Mouse (Mus musculus): Measurements from ENCODE around the gene Mgat5. TPM values are rescaled to one million over a fixed set of nuclear protein-coding genes. Genes with fewer than 3 reads are reported as not detected.

The Mgat5 gene
- total RNA-seq, 2 experiments from 2014 or later = 52.6 to 52.7 TPM

DNA sequence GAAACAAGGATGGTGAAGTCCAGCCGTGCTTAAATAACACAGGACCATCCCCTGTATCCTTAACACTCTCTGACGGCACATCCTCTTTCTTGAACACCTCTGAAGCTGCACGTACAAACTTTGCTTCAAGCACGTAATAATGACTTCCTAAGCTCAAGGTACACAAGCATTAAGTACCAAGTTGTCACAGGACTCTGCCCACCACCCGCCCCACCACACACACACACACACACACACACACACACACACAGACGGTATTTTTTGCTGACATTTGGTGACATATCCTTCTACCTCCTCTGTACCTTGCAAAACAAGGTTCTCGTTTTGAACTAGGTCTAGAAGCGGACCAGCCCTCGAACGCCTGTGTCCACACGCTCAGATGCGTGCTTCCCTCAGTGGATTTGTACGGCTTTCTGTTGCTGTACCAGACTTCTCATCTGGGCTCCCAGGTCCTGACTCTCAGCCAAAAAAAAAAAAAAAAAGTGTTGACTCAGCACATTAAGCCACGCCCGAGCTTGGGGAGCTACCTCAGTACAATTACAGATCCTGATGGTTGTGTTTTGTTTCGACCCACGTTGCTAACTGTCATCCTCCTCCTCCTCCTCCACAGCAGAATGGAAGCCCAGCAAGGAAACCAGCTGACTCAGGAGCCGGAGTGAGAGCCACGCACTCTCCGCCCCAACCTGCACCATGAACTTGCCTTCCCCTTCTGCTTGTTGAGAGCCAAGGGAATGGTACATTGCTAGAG, 101.4 kb downstream of the Mgat5 start:
- no peak for DNase-seq

DNA sequence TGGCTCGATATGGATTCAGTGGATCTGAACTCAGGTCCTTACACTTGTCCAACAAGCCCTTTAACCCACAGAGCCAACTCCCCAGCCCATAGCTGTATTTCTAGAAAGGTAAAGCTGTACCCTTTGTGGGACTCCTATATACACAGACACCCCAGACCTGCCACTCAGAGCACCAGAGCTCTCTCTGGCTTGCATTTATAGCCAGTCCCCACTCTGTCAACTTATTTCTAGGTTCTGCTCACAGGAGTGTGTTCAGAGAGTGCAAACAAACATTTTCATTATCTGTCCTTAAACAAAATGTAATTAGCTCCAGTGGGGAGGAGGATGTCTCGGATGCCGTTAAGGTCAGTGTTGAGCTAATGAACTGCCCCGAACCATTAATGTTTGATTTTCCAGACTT, 102.5 kb downstream of the Mgat5 start:
- no peak for DNase-seq

DNA sequence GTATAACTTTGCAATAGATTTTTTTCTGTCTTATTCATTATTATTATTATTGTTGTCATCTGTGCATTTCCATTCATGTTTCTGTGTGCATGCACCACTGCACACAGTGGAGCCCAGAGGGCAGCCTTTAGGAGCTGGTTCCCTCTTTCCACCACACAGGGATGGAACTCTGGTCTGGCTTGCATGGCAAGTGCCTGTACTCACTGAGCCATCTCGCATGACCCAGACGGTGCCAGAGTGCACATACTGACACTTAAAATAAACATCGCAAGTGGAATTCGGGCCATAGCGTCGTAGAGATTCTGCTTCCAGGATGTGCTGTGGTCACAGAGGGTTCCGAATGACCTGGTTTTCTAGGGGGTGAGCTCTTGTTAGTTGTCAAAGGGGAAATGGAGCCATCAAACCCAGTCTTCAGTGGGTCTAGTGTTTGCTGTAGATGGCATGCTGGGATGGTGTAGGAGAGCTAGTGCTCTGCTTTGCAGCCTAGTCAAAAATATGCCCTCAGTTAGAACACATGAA, 103.5 kb downstream of the Mgat5 start:
- DNase-seq = no peak

DNA sequence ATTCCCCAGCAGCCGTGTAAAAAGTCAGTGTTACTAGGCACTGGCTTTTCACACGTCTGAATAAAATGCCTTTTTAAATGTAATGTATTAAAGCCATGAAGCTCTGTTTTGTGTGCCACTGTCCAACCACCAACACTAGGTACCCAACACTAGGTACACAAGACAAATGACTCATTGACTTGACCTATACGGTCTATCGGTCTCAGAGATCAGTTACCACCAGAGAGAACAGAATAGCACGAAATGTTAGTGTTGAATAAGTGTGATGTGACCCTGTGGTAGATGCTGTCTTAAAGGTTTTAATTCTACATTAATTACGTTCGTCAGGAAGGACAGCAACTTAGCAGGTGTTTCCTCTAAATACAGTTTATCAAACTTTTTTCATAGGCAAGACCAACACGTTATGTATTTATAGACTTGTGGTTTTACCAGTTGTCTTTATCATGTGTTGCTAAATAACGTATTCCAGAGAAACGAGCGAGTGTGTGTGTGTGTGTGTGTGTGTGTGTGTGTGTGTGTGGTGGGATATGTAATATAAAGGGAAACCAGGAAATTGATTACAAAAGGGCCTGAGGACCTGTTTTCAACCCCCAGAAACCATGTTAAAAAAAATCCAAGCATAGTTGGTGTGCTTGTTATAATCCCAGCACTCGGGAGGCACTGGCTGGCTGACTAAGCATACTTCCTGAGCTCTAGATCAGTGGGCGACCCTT, 104.3 kb downstream of the Mgat5 start:
- no peak for DNase-seq

DNA sequence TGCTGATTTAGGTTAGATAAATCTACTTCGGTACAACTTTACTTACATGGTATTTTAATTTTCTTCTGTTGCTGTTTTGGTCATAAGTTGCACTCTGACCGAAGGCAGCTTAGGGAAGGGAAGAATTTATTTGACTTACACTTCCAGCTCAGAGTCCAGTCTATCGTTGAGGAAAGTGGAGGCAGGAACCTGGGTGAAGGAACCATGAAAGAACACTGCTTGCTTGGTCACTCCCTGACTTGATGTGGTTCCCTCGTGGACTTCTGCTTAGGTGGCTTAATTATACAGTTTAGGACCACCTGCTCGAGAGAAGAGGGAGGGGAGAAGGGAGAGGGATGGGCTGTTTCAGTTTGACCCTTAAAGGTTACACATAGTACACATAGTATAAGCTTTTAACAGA, 105.2 kb downstream of the Mgat5 start:
- no peak for DNase-seq

DNA sequence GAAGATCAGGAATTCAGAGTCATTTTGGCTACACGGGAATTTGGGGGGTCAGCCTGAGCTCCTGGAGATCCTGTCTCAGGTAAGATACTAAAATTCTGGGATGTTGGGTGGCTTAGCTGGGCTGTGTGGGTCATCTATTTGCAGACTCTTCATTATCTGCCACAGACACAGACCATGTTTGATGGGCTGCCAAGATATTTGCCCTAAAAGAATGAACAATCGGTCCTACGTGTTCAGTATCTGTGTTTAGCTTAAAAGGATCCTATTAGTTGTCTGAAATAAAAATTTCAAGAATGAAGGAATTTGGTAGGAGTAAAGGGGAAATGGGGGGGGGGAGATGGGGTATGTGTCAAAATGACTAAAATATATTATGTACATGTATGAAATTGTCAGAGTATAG, 105.9 kb downstream of the Mgat5 start:
- DNase-seq = no peak

DNA sequence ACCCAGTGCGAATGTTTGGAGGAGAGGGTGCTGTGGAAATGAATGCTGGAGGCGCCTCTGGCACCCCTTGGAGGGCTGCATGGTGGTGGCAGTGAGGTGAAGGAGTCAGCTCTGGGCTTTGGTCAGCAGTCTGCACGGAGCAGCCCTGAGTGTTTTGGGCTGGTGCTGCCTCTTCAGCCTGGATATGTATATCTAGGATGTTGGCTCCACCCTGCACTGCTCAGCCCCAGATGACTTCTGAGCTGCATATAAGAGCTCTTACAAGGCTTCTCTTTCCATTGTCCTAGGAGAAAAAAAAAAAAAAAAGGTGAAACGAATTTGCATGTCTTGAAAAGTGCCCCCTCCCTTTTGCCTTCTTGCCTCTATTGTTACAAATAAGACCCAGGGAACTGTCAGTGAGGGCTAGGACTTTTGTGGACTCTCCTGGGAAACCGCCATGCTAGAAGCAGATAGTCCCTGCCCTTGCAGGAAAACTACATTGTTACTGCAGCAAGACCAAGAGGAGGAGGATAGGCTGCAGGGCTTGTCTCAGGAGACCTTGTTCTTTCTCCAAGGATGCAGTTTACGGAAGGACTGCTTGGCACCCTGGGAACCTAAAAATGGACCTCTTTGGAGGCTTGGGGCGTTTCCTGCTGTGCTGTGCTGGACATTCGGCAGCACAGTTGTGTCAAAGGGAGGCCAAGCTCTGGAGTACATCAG, 109.0 kb downstream of the Mgat5 start:
- DNase-seq = no peak

DNA sequence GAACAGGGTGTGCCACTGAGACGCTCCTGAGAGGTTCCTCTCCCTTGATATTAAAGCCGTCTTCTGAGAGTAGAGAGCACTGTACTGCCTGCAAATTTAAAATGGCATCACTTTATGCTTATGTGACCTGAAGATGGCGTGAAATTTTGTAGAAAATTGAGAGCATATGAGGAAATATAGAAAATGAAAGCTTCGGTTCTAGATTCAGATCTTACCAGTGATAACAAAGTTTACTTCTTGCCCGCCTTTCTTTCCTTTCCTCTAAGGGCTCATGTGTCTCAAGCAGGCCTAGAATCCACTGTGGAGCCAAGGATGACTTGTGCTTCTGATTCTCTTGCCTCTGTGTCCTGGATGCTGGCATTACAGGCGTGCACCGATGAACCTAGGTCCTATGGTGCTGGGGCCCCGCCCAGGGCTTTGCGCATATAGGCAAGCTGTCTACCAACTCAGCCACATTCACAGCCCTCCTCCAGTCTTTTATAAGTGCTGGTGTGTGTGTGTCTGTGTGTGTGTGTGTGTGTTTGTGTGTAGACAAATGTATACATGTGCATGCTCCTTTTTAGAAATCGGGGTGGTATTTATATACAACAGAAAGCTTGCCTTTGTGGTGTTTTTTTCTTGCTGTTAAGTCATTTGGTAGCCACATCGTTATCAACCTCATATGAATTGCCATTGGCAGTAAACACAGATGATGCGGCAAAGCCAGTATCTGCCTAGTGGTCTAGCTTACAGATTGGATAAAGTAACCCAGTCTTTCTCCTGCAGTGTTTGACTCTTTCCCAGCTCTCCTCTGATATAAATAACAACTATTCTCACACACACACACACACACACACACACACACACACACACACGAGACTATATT, 111.2 kb downstream of the Mgat5 start:
- DNase-seq = no peak

DNA sequence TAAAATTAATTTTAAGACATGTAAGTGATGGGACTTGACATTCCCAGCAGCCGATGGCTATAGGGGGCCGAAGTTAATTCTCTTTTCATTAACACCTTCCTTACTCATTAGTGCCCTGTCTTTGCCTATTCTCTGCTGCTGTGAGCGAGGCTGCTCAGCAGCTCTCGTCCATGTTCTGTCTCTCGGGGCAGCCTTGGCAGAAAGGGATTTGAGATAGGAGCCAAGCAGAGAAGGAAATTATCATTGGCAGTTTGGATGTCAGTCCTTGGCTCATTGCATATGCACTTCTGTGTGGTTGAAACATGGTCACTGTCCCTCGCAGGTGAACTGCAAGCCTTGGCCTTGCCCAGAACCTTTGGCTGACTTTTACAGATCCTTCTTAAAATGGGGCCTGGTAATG, 111.8 kb downstream of the Mgat5 start:
- DNase-seq = no peak

DNA sequence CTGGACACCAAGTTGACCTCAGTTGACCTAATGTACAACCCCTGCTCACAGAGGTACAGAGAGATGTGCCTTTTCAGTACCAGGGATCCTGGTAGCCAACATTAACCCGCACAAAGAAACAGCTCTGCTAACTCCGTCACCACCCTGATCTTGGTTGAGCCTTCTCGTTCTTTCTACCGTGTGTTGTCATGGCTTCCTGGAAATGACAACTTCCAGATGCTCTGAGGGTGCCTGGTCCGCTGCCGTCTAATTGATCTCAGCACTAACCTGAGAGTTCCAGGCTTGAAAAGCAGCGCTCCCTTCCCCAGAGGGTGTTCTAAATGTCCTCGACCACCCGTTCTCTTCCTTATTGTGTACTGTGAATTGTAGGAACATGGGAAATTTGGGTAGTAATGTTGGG, 112.7 kb downstream of the Mgat5 start:
- DNase-seq = no peak

DNA sequence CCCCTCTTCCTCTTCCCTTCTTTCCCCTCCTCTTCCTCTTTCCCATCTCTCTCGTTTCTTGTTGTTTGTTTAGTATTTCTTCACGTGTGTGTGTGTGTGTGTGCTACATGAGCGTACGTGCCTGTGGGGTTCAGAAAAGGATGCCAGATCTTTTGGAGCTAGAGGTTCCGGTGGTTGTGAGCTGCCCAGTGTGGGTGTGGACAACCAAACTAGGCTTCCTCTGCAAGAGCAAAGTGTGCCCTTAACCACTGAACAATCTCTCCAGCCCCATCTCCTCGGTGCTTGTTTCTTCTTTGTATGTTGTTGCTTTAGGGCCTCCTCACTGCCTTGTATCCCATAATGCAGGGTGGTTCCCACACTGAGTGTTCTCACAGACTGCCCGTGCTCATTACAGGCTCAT, 113.7 kb downstream of the Mgat5 start:
- no peak for DNase-seq

DNA sequence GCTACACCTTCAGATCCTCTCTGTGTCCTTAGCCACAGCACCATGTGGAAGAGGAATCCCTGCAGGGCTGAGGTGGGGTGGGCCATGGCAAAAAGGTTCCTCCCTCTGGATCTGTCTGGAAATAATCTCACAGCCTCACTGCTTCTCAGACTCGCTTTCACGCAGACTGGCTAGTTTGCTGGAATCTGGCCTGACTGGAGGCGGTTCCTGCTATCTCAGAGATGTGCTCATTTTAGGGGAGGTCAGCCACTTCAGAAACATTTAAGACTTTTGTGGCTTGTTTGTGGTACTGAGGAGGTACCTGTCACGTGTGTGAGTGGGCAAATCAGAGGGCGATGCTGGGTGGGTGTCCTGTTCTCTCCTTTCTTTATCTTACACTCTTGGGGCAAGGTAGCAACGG, 115.0 kb downstream of the Mgat5 start:
- DNase-seq = no peak

DNA sequence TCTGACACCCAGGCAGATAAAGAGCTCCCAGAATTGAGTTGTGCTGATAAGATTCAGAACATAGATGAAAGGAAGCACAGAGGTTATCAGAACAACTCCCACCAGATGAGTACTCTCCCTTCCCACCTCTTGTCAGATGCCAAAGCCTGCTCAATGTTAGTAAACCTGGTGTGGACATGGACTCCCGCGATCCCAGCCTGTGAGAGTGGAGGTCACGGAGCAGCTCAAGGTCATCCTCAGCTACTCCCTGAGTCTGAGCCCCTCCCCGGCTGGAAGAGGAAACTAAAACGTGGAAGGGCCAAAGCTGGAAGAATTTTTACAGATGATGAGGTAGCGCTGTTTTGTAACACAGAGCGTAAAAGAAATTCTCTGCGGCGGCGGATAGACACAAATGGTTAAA, 116.1 kb downstream of the Mgat5 start:
- no peak for DNase-seq

DNA sequence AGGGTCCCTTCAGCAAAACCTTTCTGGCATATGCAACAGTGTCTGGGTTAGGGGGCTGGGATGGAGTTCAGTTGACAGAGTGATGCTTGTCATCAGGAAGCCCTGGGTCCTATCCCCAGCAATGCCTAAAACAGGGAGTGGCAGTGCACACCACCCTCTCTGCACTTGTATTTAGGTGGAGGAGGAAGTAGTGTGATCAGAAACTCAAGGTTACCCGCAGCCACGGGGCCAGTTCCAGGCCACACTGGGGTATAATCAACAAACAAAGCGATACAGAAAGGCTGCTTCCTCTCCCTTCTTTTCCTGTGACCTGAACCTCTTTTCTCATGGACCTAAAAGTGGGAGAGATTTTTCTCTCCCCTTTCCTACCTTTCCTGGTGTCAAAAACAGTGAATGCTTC, 116.8 kb downstream of the Mgat5 start:
- DNase-seq = no peak

DNA sequence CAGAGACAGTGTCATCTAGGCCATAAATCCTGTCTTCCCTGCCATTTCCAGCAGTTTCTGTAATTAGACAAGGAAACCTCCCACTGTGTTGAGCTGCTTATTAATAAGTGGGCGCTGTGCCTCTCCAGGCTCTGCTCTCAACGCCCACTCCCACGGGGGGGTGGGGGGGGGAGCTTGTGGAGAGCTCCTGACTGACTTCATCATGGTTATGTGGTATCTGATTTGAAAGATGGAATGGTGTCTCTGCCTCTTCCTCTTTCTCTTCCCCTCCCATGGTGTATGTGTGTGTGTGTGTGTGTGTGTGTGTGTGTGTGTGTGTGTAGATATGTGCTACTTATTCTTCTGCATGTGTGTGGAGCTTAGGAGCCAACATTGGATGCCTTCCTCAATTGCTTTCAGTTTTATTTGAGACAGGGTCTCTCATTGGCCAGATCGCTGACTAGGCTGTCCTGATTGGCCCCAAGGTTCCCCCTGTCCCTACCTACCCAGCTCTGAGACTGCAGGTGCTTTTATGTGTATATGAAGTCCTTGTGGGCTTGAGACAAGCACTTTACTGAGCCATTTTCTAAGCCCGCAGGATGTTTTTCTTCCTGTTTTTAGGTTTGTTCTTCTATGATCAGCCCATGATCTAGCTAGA, 117.5 kb downstream of the Mgat5 start:
- no peak for DNase-seq

DNA sequence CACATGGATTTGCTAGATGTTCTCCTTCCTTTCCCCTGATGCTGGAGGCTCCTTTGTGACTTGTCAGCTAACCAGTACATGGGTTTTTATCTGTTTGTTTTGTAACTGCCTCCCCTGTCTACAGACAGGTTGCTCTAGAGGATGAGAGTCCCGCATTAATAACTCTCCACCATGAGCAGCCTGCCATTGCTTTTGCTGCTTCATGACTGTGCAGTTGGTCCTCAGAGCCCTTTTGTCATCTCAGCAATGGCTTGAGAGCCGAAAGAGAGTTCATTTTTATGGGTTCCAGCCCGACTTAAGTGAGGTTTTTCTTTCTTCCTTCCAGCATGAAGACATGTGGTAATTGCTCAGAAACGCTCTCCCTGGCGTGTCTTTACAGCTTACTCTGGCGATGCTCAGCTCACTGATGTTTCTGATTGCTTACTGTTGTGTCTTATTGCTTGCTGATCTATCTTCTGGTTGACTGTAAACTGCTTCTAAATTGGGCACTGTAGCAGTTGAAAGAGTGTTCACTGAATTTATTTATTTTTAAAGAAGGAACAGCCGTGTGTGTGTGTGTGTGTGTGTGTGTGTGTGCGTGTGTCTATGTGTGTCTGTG, 120.9 kb downstream of the Mgat5 start:
- DNase-seq = no peak

DNA sequence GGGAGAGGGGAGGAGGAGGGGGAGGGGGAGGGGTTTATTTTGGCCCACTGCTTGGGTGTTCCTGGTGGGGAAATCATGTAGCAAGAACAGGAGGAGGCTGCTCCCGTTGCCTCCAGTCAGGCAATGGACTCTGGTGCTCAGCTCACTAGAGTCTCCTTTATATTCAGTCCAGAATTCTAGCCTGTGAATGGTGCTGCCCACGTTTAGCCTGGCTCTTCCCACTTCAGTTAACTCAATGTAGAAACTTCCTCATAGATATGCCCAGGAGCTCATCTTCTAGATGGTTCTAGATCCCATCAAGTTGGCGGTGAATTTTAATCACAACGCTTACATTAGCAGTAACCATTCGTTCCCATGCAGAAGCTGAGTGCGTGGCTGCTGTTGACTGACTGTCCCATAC, 123.0 kb downstream of the Mgat5 start:
- DNase-seq = no peak

DNA sequence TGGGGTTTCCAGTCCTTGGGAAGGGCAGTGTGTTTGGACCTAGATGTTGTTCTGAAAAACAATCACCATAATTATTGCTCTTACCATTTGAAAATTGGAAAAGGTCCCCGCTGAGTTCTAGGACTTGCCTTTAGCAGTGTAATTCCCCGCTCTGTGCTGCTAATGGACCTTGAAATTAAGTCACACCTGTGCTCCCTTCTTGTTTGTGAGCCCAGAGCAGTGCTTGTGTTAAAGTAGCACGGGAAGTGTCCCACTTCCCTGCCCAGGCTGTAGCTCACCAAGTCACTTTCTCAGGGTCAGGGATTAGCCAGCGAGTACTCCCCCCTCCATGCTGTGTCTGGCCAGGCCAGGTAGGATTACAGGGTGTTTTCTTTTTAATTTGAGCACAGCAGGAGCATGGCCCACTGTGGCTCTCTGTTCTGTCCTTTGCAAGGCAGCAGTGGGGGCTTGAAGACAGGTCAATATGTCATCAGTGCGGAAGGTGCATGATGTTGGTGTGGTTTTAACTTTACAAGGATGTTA, 123.6 kb downstream of the Mgat5 start:
- no peak for DNase-seq

DNA sequence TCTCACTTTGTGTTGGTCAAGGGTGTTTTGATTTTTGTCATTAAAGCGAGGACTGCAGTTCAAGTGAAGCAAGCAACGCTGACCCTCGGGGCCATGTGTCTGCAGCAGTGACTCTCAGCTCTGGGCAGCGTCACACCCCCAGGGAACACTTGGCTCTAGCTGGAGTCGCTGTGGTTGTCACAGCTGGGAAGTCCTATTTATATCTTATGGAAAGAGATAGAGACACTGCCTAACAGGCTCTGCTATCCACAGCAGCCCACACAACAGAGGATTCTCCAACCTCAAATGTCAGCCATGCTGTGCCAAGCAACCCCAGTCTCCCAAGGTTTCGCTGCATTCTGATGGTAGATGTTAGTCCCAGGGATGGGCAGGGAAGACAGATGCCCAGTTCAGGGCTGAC, 125.0 kb downstream of the Mgat5 start:
- no peak for DNase-seq

DNA sequence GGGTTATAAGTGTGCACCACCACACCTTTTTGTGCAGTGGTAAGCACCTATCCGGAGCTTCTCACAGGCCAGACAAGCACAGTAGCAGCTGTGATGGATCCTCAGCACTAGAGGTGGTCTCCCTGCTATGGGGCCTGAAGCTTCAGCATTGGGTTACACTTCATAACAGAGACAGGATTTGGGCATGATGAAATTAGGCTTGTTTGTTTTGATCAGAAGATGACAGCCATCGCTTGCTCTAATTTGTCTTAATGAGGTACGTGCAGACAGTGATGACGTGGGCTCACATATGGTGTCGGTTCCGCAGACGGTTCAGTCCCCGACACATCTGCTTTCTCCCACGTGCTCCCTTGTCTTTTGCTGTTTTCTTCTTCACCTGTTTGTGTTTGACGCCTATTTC, 132.9 kb downstream of the Mgat5 start:
- no peak for DNase-seq

DNA sequence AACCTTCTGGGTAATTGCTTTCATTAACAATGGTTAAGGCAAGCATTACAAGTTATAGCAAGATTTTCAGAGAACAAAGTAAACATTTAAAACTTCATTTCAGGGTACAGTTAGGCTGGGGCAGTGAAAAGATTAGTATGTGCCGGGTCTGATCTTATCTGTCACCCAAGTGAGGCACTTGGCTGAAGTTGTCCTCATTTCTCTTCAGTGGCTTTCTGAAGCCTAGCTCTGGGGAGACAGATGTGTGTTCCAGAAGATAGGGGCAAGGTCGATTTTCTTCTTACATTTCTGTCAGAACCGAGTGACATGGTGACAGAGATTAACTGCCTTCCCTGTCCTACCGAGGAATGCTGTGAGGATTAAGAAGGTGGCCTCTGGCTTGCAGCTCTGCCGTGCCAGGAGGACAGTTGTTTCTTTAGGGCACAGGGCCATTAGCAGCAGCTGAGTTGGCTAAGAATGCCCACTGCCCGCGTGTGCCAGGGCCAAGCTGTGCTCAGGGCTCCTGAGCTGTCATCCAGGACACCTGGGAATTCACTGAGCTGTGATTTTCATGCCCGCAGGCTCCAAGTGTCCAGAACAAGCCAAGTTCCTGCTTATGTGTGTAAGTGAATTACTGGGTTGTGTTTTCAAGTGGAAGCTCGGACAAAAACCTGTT, 134.1 kb downstream of the Mgat5 start:
- DNase-seq = no peak
